Mouse (Mus musculus) midbrain, embryonic 13.5 days (tissue): Measurements from ENCODE around the gene Wscd2. TPM values are rescaled to one million over a fixed set of nuclear protein-coding genes. Genes with fewer than 3 reads are reported as not detected.

Experiments
- ATAC-seq: fragments of 200-750 bp; cut with Nextera tagmentation; 2 replicates; pipeline ENCODE4 v1.8.0; 2017; ENCODE audit warnings: mild to moderate bottlenecking, moderate TSS enrichment, moderate library complexity
- H3K27ac ChIP-seq: fragments of 300-500 bp; sonication (generic); 2 replicates; pipeline ENCODE4 v1.5.1; 2015; ENCODE audit warnings: inconsistent platforms, mild to moderate bottlenecking, moderate library complexity
- H3K27me3 ChIP-seq: fragments of 300-500 bp; sonication (generic); 2 replicates; pipeline ENCODE4 v1.6.1; 2015; ENCODE audit warnings: mild to moderate bottlenecking, inconsistent platforms
- H3K36me3 ChIP-seq: fragments of 300-500 bp; sonication (generic); 2 replicates; pipeline ENCODE4 v1.6.1; 2015; ENCODE audit warnings: mild to moderate bottlenecking, inconsistent platforms
- H3K4me1 ChIP-seq: fragments of 300-500 bp; sonication (generic); replicated peaks from 2 replicates; pipeline ENCODE4 v1.6.1; 2015; ENCODE audit warnings: inconsistent platforms
- H3K4me2 ChIP-seq: fragments of 300-500 bp; sonication (generic); replicated peaks from 2 replicates; pipeline ENCODE4 v1.6.1; 2015; ENCODE audit warnings: moderate library complexity, mild to moderate bottlenecking, inconsistent platforms
- H3K4me3 ChIP-seq: fragments of 300-500 bp; sonication (generic); replicated peaks from 2 replicates; pipeline ENCODE4 v1.5.1; 2015; ENCODE audit warnings: mild to moderate bottlenecking, inconsistent platforms
- H3K9ac ChIP-seq: fragments of 300-500 bp; sonication (generic); replicated peaks from 2 replicates; pipeline ENCODE4 v1.6.1; 2015; ENCODE audit warnings: mild to moderate bottlenecking, inconsistent platforms
- H3K9me3 ChIP-seq: fragments of 300-500 bp; sonication (generic); 2 replicates; pipeline ENCODE4 v1.6.1; 2016; ENCODE audit warnings: mild to moderate bottlenecking, inconsistent platforms
- WGBS: fragments of 180-500 bp; shearing (Covaris S2); methylation state at CpG from one replicate; pipeline ENCODE4 v1.1.7; 2015; 5-methylcytosine and 5-hydroxymethylcytosine counted together
- polyA plus RNA-seq: library from polyadenylated mRNA; unstranded; fragments of >200 nt; fragmentation: Nextera tagmentation; extraction: Ambion mirVana; gene quantifications from 2 replicates; pipeline ENCODE4 v1.2.1, GENCODE M21; 2015

The Wscd2 gene
- polyA plus RNA-seq, 1 experiment from 2014 or later: 10.6 TPM

- H3K9ac ChIP-seq: no peak overlapping the region
- H3K36me3 ChIP-seq: no peaks in the 10 kb centered on the region
- ATAC-seq: no peak
- WGBS: 90% methylated on average over 6 of the region's 6 CpGs
- no peaks in the 10 kb centered on the region for H3K9me3 ChIP-seq
- H3K4me1 ChIP-seq: peaks cover 62% of the 10 kb centered on the region
- H3K4me3 ChIP-seq: no peak overlapping the region
- peaks cover 13% of the 10 kb centered on the region for H3K27me3 ChIP-seq
- no peak overlapping the region for H3K27ac ChIP-seq
- no peak overlapping the region for H3K4me2 ChIP-seq
Measured at GRCm38 (mm10) chr5:113464731-113465130, 25.4 kb upstream of the Wscd2 start.

GRCm38 (mm10) chr5:113466536-113466935, 23.6 kb upstream of the Wscd2 start:
- Histone ChIP-seq H3K9ac (no peak overlapping the region), H3K27ac (no peak overlapping the region)

GRCm38 (mm10) chr5:113467072-113467471, 23.1 kb upstream of the Wscd2 start:
- H3K27me3 ChIP-seq: peaks cover 8% of the 10 kb centered on the region; the same call in 1 of the 2 replicates
- no peak for ATAC-seq
- H3K9me3 ChIP-seq: no peaks in the 10 kb centered on the region
- no peaks in the 10 kb centered on the region for H3K36me3 ChIP-seq
- no peak overlapping the region for H3K27ac ChIP-seq
- peaks cover 46% of the 10 kb centered on the region for H3K4me1 ChIP-seq
- no peak overlapping the region for H3K4me3 ChIP-seq
- H3K4me2 ChIP-seq: no peak overlapping the region
- H3K9ac ChIP-seq: no peak overlapping the region
- 13% methylated on average over 4 of the region's 4 CpGs for WGBS

More at GRCm38 (mm10) chr5:113466536-113466935, 23.6 kb upstream of the Wscd2 start:
- WGBS: 22% methylated on average over 6 of the region's 6 CpGs
- H3K4me2 ChIP-seq: no peak overlapping the region
- H3K4me3 ChIP-seq: no peak overlapping the region
- no peaks in the 10 kb centered on the region for H3K9me3 ChIP-seq
- peaks cover 52% of the 10 kb centered on the region for H3K4me1 ChIP-seq
- H3K36me3 ChIP-seq: no peaks in the 10 kb centered on the region
- no peak for ATAC-seq
- H3K27me3 ChIP-seq: peaks cover 8% of the 10 kb centered on the region; the same call in 1 of the 2 replicates

GRCm38 (mm10) chr5:113467765-113468164, 22.4 kb upstream of the Wscd2 start:
- Histone ChIP-seq H3K4me3 (no peak overlapping the region), H3K36me3 (no peaks in the 10 kb centered on the region), H3K4me2 (peak overlapping the region; percentile 30), H3K9me3 (no peaks in the 10 kb centered on the region), H3K4me1 (peaks cover 39% of the 10 kb centered on the region), H3K27ac (no peak overlapping the region), H3K27me3 (peaks cover 5% of the 10 kb centered on the region; the same call in 1 of the 2 replicates), H3K9ac (no peak overlapping the region; the same call in 1 of the 2 replicates)
- WGBS: 0% methylated on average over 8 of the region's 8 CpGs
- ATAC-seq: no peak

- Histone ChIP-seq H3K4me3 (no peak overlapping the region), H3K27ac (no peak overlapping the region), H3K9ac (no peak overlapping the region), H3K36me3 (no peaks in the 10 kb centered on the region), H3K4me1 (peaks cover 36% of the 10 kb centered on the region), H3K9me3 (no peaks in the 10 kb centered on the region), H3K27me3 (no peaks in the 10 kb centered on the region), H3K4me2 (no peak overlapping the region)
- ATAC-seq: 0 out of 2 replicates have a peak, but pooled peaks have one; percentile 22
- WGBS: 58% methylated on average over 5 of the region's 5 CpGs
Measured at GRCm38 (mm10) chr5:113468625-113469024, 21.5 kb upstream of the Wscd2 start.

- 92% methylated on average over 5 of the region's 5 CpGs for WGBS
- Histone ChIP-seq H3K27ac (no peak overlapping the region), H3K4me1 (peaks cover 36% of the 10 kb centered on the region), H3K9ac (no peak overlapping the region), H3K36me3 (no peaks in the 10 kb centered on the region), H3K4me3 (no peak overlapping the region), H3K4me2 (no peak overlapping the region), H3K27me3 (no peaks in the 10 kb centered on the region), H3K9me3 (no peaks in the 10 kb centered on the region)
- no peak for ATAC-seq
Measured at GRCm38 (mm10) chr5:113469231-113469630, 20.9 kb upstream of the Wscd2 start.

- Histone ChIP-seq H3K9me3 (no peaks in the 10 kb centered on the region), H3K4me2 (no peak overlapping the region), H3K9ac (no peak overlapping the region), H3K27ac (no peak overlapping the region), H3K4me3 (no peak overlapping the region), H3K36me3 (no peaks in the 10 kb centered on the region), H3K4me1 (peaks cover 36% of the 10 kb centered on the region), H3K27me3 (no peaks in the 10 kb centered on the region)
- WGBS: 87% methylated on average over 5 of the region's 5 CpGs
- ATAC-seq: no peak
Measured at GRCm38 (mm10) chr5:113469826-113470225, 20.3 kb upstream of the Wscd2 start.

GRCm38 (mm10) chr5:113471417-113471816, 18.7 kb upstream of the Wscd2 start:
- H3K9ac ChIP-seq: no peak overlapping the region
- H3K4me3 ChIP-seq: no peak overlapping the region
- no peak for ATAC-seq
- peaks cover 28% of the 10 kb centered on the region for H3K4me1 ChIP-seq
- no peak overlapping the region for H3K4me2 ChIP-seq
- H3K9me3 ChIP-seq: no peaks in the 10 kb centered on the region
- 48% methylated on average over 4 of the region's 4 CpGs for WGBS
- H3K27ac ChIP-seq: no peak overlapping the region
- no peaks in the 10 kb centered on the region for H3K36me3 ChIP-seq
- H3K27me3 ChIP-seq: no peaks in the 10 kb centered on the region

GRCm38 (mm10) chr5:113472339-113472738, 17.8 kb upstream of the Wscd2 start:
- H3K9ac ChIP-seq: no peak overlapping the region
- H3K4me1 ChIP-seq: peaks cover 22% of the 10 kb centered on the region
- H3K9me3 ChIP-seq: no peaks in the 10 kb centered on the region
- H3K36me3 ChIP-seq: no peaks in the 10 kb centered on the region
- H3K27ac ChIP-seq: no peak overlapping the region
- ATAC-seq: no peak
- H3K4me2 ChIP-seq: no peak overlapping the region
- no peak overlapping the region for H3K4me3 ChIP-seq
- H3K27me3 ChIP-seq: no peaks in the 10 kb centered on the region
- 57% methylated on average over 7 of the region's 7 CpGs for WGBS

GRCm38 (mm10) chr5:113476816-113477215, 13.3 kb upstream of the Wscd2 start:
- no peaks in the 10 kb centered on the region for H3K9me3 ChIP-seq
- peaks cover 16% of the 10 kb centered on the region; the same call in 1 of the 2 replicates for H3K4me1 ChIP-seq
- H3K36me3 ChIP-seq: no peaks in the 10 kb centered on the region
- H3K27ac ChIP-seq: no peak overlapping the region; the same call in 1 of the 2 replicates
- no peak overlapping the region for H3K4me3 ChIP-seq
- 0 out of 2 replicates have a peak overlapping the region, but pooled peaks have one; percentile 28 for H3K9ac ChIP-seq
- WGBS: 38% methylated on average over 6 of the region's 6 CpGs
- no peak overlapping the region for H3K4me2 ChIP-seq
- ATAC-seq: no peak
- H3K27me3 ChIP-seq: no peaks in the 10 kb centered on the region

- Histone ChIP-seq H3K9ac (no peak overlapping the region), H3K36me3 (no peaks in the 10 kb centered on the region), H3K9me3 (no peaks in the 10 kb centered on the region), H3K27me3 (no peaks in the 10 kb centered on the region), H3K4me1 (peaks cover 16% of the 10 kb centered on the region; the same call in 1 of the 2 replicates), H3K27ac (peak overlapping the region; percentile 68), H3K4me3 (no peak overlapping the region), H3K4me2 (no peak overlapping the region)
- WGBS: 44% methylated on average over 5 of the region's 5 CpGs
- peak; percentile 52; the same call in 1 of the 2 replicates for ATAC-seq
Measured at GRCm38 (mm10) chr5:113479075-113479474, 11.1 kb upstream of the Wscd2 start.

GRCm38 (mm10) chr5:113480451-113480850, 9.7 kb upstream of the Wscd2 start:
- no peak overlapping the region for H3K4me2 ChIP-seq
- ATAC-seq: no peak
- H3K9me3 ChIP-seq: no peaks in the 10 kb centered on the region
- no peaks in the 10 kb centered on the region for H3K36me3 ChIP-seq
- 36% methylated on average over 5 of the region's 5 CpGs for WGBS
- no peak overlapping the region for H3K4me3 ChIP-seq
- H3K9ac ChIP-seq: no peak overlapping the region
- H3K4me1 ChIP-seq: peaks cover 16% of the 10 kb centered on the region; the same call in 1 of the 2 replicates
- no peaks in the 10 kb centered on the region for H3K27me3 ChIP-seq
- 0 out of 2 replicates have a peak overlapping the region, but pooled peaks have one; percentile 39 for H3K27ac ChIP-seq
